Mouse (Mus musculus): ENCODE measurements around the gene Gm12169. TPM values are rescaled to one million over a fixed set of nuclear protein-coding genes. Genes with fewer than 3 reads are reported as not detected.

Gene Gm12169
- polyA plus RNA-seq, 1 experiment from 2014 or later = not detected

DNA sequence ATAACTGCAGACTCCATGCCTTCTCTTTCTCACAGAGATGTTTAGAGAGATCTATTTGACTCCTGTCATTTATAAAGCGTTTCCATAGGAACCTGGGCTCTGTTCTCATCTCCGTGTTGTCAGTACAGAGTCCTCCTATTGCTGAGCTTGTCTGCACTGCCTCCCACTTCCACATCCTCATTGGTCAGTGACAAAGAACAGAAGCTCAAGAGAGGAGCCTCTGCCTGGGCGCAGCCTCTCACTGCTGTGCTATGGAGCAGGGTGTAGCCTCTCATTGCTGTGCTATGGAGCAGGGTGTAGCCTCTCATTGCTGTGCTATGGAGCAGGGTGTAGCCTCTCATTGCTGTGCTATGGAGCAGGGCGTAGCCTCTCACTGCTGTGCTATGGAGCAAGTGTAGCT, 25.7 kb downstream of the Gm12169 start:
- no peak overlapping the region for H3K9ac ChIP-seq (replicated peaks)
- ATAC-seq (replicated peaks) = no peak
- H3K36me3 ChIP-seq = no peaks in the 10 kb centered on the region
- no peaks in the 10 kb centered on the region for H3K4me1 ChIP-seq
- no peak overlapping the region for H3K4me3 ChIP-seq
- H3K4me2 ChIP-seq (replicated peaks) = no peak overlapping the region
- H3K27me3 ChIP-seq = no peaks in the 10 kb centered on the region
- 82% methylated on average over 4 of the region's 4 CpGs for WGBS
- no peaks in the 10 kb centered on the region for H3K9me3 ChIP-seq
- no peak overlapping the region for H3K27ac ChIP-seq (replicated peaks)

GRCm38 (mm10) chr11:46552741-46553140, 28.7 kb downstream of the Gm12169 start:
- Histone ChIP-seq H3K27me3 (no peaks in the 10 kb centered on the region), H3K4me3 (no peak overlapping the region), H3K9ac (replicated peaks) (no peak overlapping the region), H3K4me2 (replicated peaks) (no peak overlapping the region), H3K27ac (replicated peaks) (no peak overlapping the region), H3K9me3 (no peaks in the 10 kb centered on the region), H3K36me3 (no peaks in the 10 kb centered on the region), H3K4me1 (no peaks in the 10 kb centered on the region)
- no peak for ATAC-seq (replicated peaks)
- WGBS = 95% methylated on average over 3 of the region's 3 CpGs

DNA sequence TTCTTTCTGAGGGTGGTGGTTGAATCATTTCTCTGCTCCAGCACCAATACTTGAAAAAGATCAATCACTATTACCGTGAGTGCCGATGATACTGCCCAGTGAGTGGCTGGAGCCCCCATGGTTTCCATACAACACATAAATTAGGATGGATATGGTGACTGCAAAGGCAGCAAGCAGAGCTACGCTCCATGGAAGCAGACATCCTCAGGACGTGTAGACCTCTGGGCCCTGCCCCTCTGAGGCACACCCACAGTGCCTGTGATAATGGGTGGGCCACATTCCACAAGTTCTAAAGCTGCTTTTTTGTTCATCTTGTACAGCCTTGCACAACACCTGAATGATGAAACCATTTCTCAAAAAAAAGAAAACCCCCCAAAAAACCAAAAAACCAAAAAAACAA, 37.1 kb downstream of the Gm12169 start:
- no peaks in the 10 kb centered on the region for H3K9me3 ChIP-seq
- no peak overlapping the region for H3K4me3 ChIP-seq
- H3K4me1 ChIP-seq = no peaks in the 10 kb centered on the region
- H3K27me3 ChIP-seq = no peaks in the 10 kb centered on the region
- no peak overlapping the region for H3K27ac ChIP-seq (replicated peaks)
- H3K36me3 ChIP-seq = no peaks in the 10 kb centered on the region
- no peak overlapping the region for H3K9ac ChIP-seq (replicated peaks)
- no peak overlapping the region for H3K4me2 ChIP-seq (replicated peaks)
- WGBS = 89% methylated on average over 4 of the region's 4 CpGs
- ATAC-seq (replicated peaks) = no peak

- Histone ChIP-seq H3K36me3 (no peaks in the 10 kb centered on the region), H3K4me1 (no peaks in the 10 kb centered on the region), H3K9ac (replicated peaks) (no peak overlapping the region), H3K27ac (replicated peaks) (no peak overlapping the region), H3K4me2 (replicated peaks) (no peak overlapping the region), H3K9me3 (no peaks in the 10 kb centered on the region), H3K27me3 (no peaks in the 10 kb centered on the region), H3K4me3 (no peak overlapping the region)
- no peak for ATAC-seq (replicated peaks)
- 86% methylated on average over 1 of the region's 1 CpGs for WGBS
Measured at GRCm38 (mm10) chr11:46564671-46565070, 40.7 kb downstream of the Gm12169 start.

DNA sequence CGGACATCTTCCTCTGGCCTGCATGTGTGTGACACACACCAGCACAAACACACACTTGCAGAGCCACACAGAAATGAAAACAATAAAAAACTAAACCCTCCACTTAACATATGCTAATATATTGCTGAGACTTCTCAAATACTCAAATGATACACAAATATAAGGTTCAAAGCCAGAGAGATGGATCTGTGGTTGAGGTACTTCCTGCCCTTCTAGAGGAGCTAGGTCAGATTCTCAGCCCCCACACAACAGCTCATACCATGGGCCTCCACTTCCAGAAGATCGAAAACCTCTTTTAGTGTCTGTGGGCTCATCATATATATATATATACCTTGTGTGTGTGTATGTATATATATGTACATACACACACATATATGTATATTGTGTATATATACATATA, 42.0 kb downstream of the Gm12169 start:
- 95% methylated on average over 2 of the region's 2 CpGs for WGBS
- no peaks in the 10 kb centered on the region for H3K36me3 ChIP-seq
- H3K9me3 ChIP-seq = no peaks in the 10 kb centered on the region
- H3K9ac ChIP-seq (replicated peaks) = no peak overlapping the region
- no peak overlapping the region for H3K4me3 ChIP-seq
- ATAC-seq (replicated peaks) = no peak
- no peak overlapping the region for H3K27ac ChIP-seq (replicated peaks)
- no peaks in the 10 kb centered on the region for H3K4me1 ChIP-seq
- no peak overlapping the region for H3K4me2 ChIP-seq (replicated peaks)
- H3K27me3 ChIP-seq = no peaks in the 10 kb centered on the region

DNA sequence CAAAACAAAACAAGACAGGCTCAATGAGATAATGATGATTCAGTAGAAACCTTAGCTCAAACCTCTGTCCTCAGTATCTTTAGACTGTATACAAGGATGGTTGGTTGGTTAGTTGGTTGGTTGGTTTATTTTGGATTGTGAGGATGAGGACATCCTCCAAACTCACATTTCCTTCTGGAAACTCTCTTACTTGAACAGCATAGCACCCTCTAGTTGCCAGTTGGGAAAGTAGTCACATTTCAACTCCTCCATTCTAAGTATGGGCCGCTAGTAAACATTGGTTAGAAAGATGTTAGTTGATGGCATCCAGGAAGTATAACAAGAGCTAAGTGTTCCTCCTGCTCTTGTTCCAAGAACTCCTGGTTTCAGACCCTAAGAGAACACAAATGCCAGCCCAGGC, 45.1 kb downstream of the Gm12169 start:
- Histone ChIP-seq H3K4me3 (no peak overlapping the region), H3K4me1 (no peaks in the 10 kb centered on the region), H3K9me3 (no peaks in the 10 kb centered on the region), H3K9ac (replicated peaks) (no peak overlapping the region), H3K27ac (replicated peaks) (no peak overlapping the region), H3K4me2 (replicated peaks) (no peak overlapping the region), H3K27me3 (no peaks in the 10 kb centered on the region), H3K36me3 (no peaks in the 10 kb centered on the region)
- ATAC-seq (replicated peaks) = no peak
- WGBS = 82% methylated on average over 1 of the region's 1 CpGs

DNA sequence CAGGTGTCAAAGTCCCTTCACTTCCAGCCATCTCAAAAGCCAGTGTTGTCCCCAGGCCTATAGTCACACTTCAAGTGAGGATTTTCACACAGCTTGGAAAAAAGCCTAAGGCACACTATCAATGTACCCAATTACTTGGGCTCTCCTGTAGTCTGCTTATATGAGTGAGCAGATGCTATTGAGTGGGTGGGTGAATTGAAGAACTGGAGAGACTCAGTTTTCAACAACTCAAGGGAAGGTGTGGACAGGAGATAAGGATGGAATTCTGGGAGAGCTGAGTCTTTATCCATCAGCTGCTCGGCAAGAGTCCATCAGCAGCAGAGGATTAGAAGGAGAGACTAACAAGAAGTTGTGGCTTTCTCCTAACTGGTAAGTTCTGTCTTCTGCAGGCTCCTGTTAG, 47.3 kb downstream of the Gm12169 start, which contains the start of gene BC053393:
BC053393 (plus strand) TSS at position 210 of the 400 bp plus-strand sequence.
- Histone ChIP-seq H3K4me2 (replicated peaks) (no peak within 1 kb of the TSS), H3K4me1 (no peaks in the 10 kb centered on the region), H3K27me3 (no peaks in the 10 kb centered on the region), H3K36me3 (no peaks in the 10 kb centered on the region), H3K9ac (replicated peaks) (no peak within 1 kb of the TSS), H3K4me3 (no peak within 1 kb of the TSS), H3K9me3 (no peaks in the 10 kb centered on the region), H3K27ac (replicated peaks) (no peak within 1 kb of the TSS)
- WGBS = 83% methylated on average over 1 of the region's 1 CpGs
- ATAC-seq (replicated peaks) = no peak

GRCm38 (mm10) chr11:46578771-46579281, 54.8 kb downstream of the Gm12169 start:
- no peak overlapping the region for H3K4me2 ChIP-seq (replicated peaks)
- WGBS = 72% methylated on average over 5 of the region's 5 CpGs
- H3K4me3 ChIP-seq = no peak overlapping the region
- no peak overlapping the region for H3K9ac ChIP-seq (replicated peaks)
- H3K9me3 ChIP-seq = no peaks in the 10 kb centered on the region
- ATAC-seq (replicated peaks) = no peak
- no peak overlapping the region for H3K27ac ChIP-seq (replicated peaks)
- H3K4me1 ChIP-seq = no peaks in the 10 kb centered on the region
- no peaks in the 10 kb centered on the region for H3K27me3 ChIP-seq
- H3K36me3 ChIP-seq = no peaks in the 10 kb centered on the region

GRCm38 (mm10) chr11:46580428-46580827, 56.4 kb downstream of the Gm12169 start:
- H3K27me3 ChIP-seq = no peaks in the 10 kb centered on the region
- no peaks in the 10 kb centered on the region for H3K36me3 ChIP-seq
- H3K4me1 ChIP-seq = no peaks in the 10 kb centered on the region
- no peak for ATAC-seq (replicated peaks)
- no peak overlapping the region for H3K4me3 ChIP-seq
- H3K27ac ChIP-seq (replicated peaks) = no peak overlapping the region
- H3K9ac ChIP-seq (replicated peaks) = no peak overlapping the region
- 89% methylated on average over 3 of the region's 3 CpGs for WGBS
- no peaks in the 10 kb centered on the region for H3K9me3 ChIP-seq
- no peak overlapping the region for H3K4me2 ChIP-seq (replicated peaks)

- H3K9ac ChIP-seq (replicated peaks) = no peak overlapping the region
- H3K4me3 ChIP-seq = no peak overlapping the region
- no peak overlapping the region for H3K4me2 ChIP-seq (replicated peaks)
- H3K9me3 ChIP-seq = no peaks in the 10 kb centered on the region
- ATAC-seq (replicated peaks) = no peak
- WGBS = 80% methylated on average over 5 of the region's 5 CpGs
- no peaks in the 10 kb centered on the region for H3K27me3 ChIP-seq
- H3K4me1 ChIP-seq = no peaks in the 10 kb centered on the region
- H3K36me3 ChIP-seq = no peaks in the 10 kb centered on the region
- H3K27ac ChIP-seq (replicated peaks) = no peak overlapping the region
Measured at GRCm38 (mm10) chr11:46582741-46583140, 58.7 kb downstream of the Gm12169 start.

Other genes starting within 250 kb of the Gm12169 start
- 74.8 and 80.7 TPM in 2 replicates for gene Cyfip2, start 211.4 kb upstream of the Gm12169 start, polyA plus RNA-seq (2015; fragmentation: Nextera tagmentation; extraction: Ambion mirVana)
- gene Itk, start 134.7 kb upstream of the Gm12169 start, polyA plus RNA-seq (2015; fragmentation: Nextera tagmentation; extraction: Ambion mirVana) = not detected in 2 replicates
- not detected in 2 replicates for gene Fam71b, start 127.7 kb upstream of the Gm12169 start, polyA plus RNA-seq (2015; fragmentation: Nextera tagmentation; extraction: Ambion mirVana)
- 78.5 and 83.2 TPM in 2 replicates for gene Med7, start 87.3 kb upstream of the Gm12169 start, polyA plus RNA-seq (2015; fragmentation: Nextera tagmentation; extraction: Ambion mirVana)
- 0.18 and 0.42 TPM in 2 replicates for gene Havcr2, start 69.3 kb upstream of the Gm12169 start, polyA plus RNA-seq (2015; fragmentation: Nextera tagmentation; extraction: Ambion mirVana)
- gene BC053393, start 47.3 kb downstream of the Gm12169 start, polyA plus RNA-seq (2015; fragmentation: Nextera tagmentation; extraction: Ambion mirVana) = not detected in 2 replicates
- not detected in 2 replicates for gene Dppa1, start 105.0 kb downstream of the Gm12169 start, polyA plus RNA-seq (2015; fragmentation: Nextera tagmentation; extraction: Ambion mirVana)
- 0.09 TPM in 1 of 2 replicates, not detected in the other for gene Timd2, start 182.8 kb downstream of the Gm12169 start, polyA plus RNA-seq (2015; fragmentation: Nextera tagmentation; extraction: Ambion mirVana)
- gene Havcr1, start 210.9 kb downstream of the Gm12169 start, polyA plus RNA-seq (2015; fragmentation: Nextera tagmentation; extraction: Ambion mirVana) = not detected in 2 replicates